Mouse (Mus musculus) testis, adult 2 months (tissue): ENCODE results near the gene Slc37a3.

Experiments
- CTCF ChIP-seq: fragments of 200-500 bp; IDR thresholded peaks from 2 replicates; pipeline ENCODE4 v1.5.1; 2012; ENCODE audit warnings: low read depth, mild to moderate bottlenecking, inconsistent platforms, low read length, moderate library complexity; ENCODE audit not compliant: control insufficient read depth, insufficient read depth, insufficient replicate concordance
- POLR2A ChIP-seq: fragments of 200-500 bp; IDR thresholded peaks from 2 replicates; pipeline ENCODE4 v1.6.1; 2012; ENCODE audit warnings: low read depth, mild to moderate bottlenecking, inconsistent platforms, low read length, moderate library complexity; ENCODE audit not compliant: control insufficient read depth

DNA sequence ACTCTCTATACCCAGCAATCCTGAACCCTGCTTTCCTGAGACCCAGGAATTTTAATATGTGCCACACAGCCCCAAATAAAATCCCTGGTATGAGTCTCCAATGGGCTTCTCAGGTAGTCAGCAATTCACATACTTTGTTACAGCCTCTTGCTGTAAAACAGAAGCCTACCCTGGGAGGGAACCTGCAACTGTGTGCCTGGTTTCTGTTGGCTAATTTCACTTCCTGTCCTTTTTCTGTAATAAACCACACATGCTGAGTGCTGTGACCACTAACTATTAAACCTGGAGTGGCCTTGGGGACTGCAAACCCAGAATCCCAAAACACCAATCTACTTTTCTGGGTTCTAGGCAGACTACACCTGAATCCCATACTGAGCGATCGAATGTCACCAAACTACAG, 14.8 kb downstream of the Slc37a3 start:
- TF ChIP-seq CTCF (no peak), POLR2A (no peak)
